Mouse (Mus musculus) hindbrain, embryonic 11.5 days (tissue): ENCODE data around the gene Gtf2ird1. TPM values are rescaled to one million over a fixed set of nuclear protein-coding genes. Genes with fewer than 3 reads are reported as not detected.

ENCODE experiments used
- ATAC-seq: fragments of 200-750 bp; cut with Nextera tagmentation; 2 replicates; pipeline ENCODE4 v1.8.0; 2017; ENCODE audit warnings: mild to moderate bottlenecking, moderate TSS enrichment, moderate library complexity; ENCODE audit not compliant: low FRiP score
- DNase-seq: peaks from one replicate; pipeline ENCODE4 v3.0.0-alpha.2; 2015; ENCODE audit warnings: low spot score
- H3K27ac ChIP-seq: fragments of 300-500 bp; sonication (generic); 2 replicates; pipeline ENCODE4 v1.5.1; 2014; ENCODE audit warnings: mild to moderate bottlenecking, low read depth, low read length
- H3K27me3 ChIP-seq: fragments of 300-500 bp; sonication (generic); 2 replicates; pipeline ENCODE4 v1.6.1; 2014; ENCODE audit warnings: mild to moderate bottlenecking, low read length, moderate library complexity, mixed read lengths; ENCODE audit not compliant: control insufficient read depth, insufficient read depth
- H3K36me3 ChIP-seq: fragments of 300-500 bp; sonication (generic); 2 replicates; pipeline ENCODE4 v1.6.1; 2014; ENCODE audit warnings: mild to moderate bottlenecking, low read length, moderate library complexity, mixed read lengths; ENCODE audit not compliant: control insufficient read depth, insufficient read depth
- H3K4me1 ChIP-seq: fragments of 300-500 bp; sonication (generic); replicated peaks from 2 replicates; pipeline ENCODE4 v1.6.1; 2014; ENCODE audit warnings: low read length, mixed read lengths; ENCODE audit not compliant: control insufficient read depth, insufficient read depth
- H3K4me2 ChIP-seq: fragments of 300-500 bp; sonication (generic); replicated peaks from 2 replicates; pipeline ENCODE4 v1.6.1; 2014; ENCODE audit warnings: mild to moderate bottlenecking, low read depth, low read length
- H3K4me3 ChIP-seq: fragments of 300-500 bp; sonication (generic); 2 replicates; pipeline ENCODE4 v1.5.1; 2014; ENCODE audit warnings: low read depth, low read length
- H3K9ac ChIP-seq: fragments of 300-500 bp; sonication (generic); 2 replicates; pipeline ENCODE4 v1.6.1; 2014; ENCODE audit warnings: low read depth, low read length
- H3K9me3 ChIP-seq: fragments of 300-500 bp; sonication (generic); 2 replicates; pipeline ENCODE4 v1.6.1; 2016; ENCODE audit warnings: low read length; ENCODE audit not compliant: control insufficient read depth
- WGBS: fragments of 180-500 bp; shearing (Covaris S2); extraction: QIAGEN DNeasy Blood & Tissue Kit; methylation state at CpG from one replicate; pipeline ENCODE4 v1.1.7; 2014; 5-methylcytosine and 5-hydroxymethylcytosine counted together
- polyA plus RNA-seq: library from polyadenylated mRNA; unstranded; fragments of >200 nt; fragmentation: Nextera tagmentation; extraction: Ambion mirVana; gene quantifications from 2 replicates; pipeline ENCODE4 v1.2.1, GENCODE M21; 2014

The Gtf2ird1 gene
- polyA plus RNA-seq, 1 experiment from 2014 or later: 69.3 TPM

- no peaks in the 10 kb centered on the region for H3K4me1 ChIP-seq
- H3K27ac ChIP-seq: no peak overlapping the region
- DNase-seq (no peak), ATAC-seq (no peak)
- H3K9me3 ChIP-seq: no peaks in the 10 kb centered on the region
- WGBS: 40% methylated on average over 8 of the region's 8 CpGs
- H3K27me3 ChIP-seq: no peaks in the 10 kb centered on the region
- H3K9ac ChIP-seq: no peak overlapping the region
- H3K36me3 ChIP-seq: no peaks in the 10 kb centered on the region
- no peak overlapping the region for H3K4me2 ChIP-seq
- no peak overlapping the region for H3K4me3 ChIP-seq
Measured at GRCm38 (mm10) chr5:134332743-134333142, 123.8 kb downstream of the Gtf2ird1 start.

DNA sequence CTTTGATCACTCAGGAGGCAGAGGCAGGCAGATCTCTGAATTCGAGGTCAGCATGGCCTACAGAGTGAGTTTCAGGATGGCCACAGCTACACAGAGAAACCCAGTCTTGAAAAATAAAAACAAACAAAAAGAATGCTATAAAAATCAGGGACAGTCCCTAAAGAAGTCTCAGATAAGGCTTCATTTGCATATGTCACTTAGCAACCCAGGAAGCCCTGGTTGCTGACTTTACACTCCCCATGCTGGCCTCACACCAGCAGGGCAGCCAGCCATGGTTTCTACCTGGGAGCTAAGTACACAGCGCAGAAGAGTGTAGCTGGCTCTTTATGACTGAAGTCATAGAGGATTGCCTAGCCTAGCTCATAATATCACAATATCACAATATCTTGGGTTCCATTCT is 126.4 kb downstream of the Gtf2ird1 start:
- Histone ChIP-seq H3K9ac (no peak overlapping the region), H3K4me1 (no peaks in the 10 kb centered on the region), H3K4me2 (no peak overlapping the region), H3K9me3 (no peaks in the 10 kb centered on the region), H3K27ac (no peak overlapping the region), H3K27me3 (no peaks in the 10 kb centered on the region), H3K4me3 (no peak overlapping the region), H3K36me3 (no peaks in the 10 kb centered on the region)
- DNase-seq: no peak
- no peak for ATAC-seq
- WGBS: 89% methylated on average over 2 of the region's 2 CpGs

DNA sequence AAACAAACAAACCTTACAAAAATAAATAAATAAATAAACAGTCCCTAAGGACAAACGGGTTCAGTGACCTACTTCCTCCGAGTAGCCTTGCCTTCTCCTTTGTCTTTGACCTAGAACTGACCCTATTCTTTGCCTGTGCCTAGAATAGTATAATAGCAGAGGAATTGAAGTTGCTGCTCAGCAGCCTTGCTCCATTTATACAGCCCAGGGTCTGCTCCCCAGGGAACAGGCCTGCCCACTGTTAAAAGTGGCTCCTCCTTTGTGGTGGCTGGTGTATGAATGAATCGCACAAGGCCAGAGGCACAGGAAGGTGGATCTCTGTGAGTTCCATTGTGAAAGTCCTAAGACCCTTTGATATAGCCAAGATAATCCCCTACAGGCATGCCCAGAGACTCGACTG is 127.2 kb downstream of the Gtf2ird1 start:
- Histone ChIP-seq H3K9me3 (no peaks in the 10 kb centered on the region), H3K27me3 (no peaks in the 10 kb centered on the region), H3K4me1 (no peaks in the 10 kb centered on the region), H3K4me2 (no peak overlapping the region), H3K4me3 (no peak overlapping the region), H3K27ac (no peak overlapping the region), H3K36me3 (no peaks in the 10 kb centered on the region), H3K9ac (no peak overlapping the region)
- no peak for DNase-seq
- 46% methylated on average over 4 of the region's 4 CpGs for WGBS
- ATAC-seq: no peak

- H3K9me3 ChIP-seq: no peaks in the 10 kb centered on the region
- H3K27me3 ChIP-seq: no peaks in the 10 kb centered on the region
- H3K36me3 ChIP-seq: no peaks in the 10 kb centered on the region
- DNase-seq (no peak), ATAC-seq (no peak)
- no peak overlapping the region for H3K4me2 ChIP-seq
- WGBS: 92% methylated on average over 6 of the region's 6 CpGs
- no peak overlapping the region for H3K9ac ChIP-seq
- no peak overlapping the region for H3K27ac ChIP-seq
- no peaks in the 10 kb centered on the region for H3K4me1 ChIP-seq
- H3K4me3 ChIP-seq: no peak overlapping the region
Measured at GRCm38 (mm10) chr5:134328482-134329001, 128.0 kb downstream of the Gtf2ird1 start.

DNA sequence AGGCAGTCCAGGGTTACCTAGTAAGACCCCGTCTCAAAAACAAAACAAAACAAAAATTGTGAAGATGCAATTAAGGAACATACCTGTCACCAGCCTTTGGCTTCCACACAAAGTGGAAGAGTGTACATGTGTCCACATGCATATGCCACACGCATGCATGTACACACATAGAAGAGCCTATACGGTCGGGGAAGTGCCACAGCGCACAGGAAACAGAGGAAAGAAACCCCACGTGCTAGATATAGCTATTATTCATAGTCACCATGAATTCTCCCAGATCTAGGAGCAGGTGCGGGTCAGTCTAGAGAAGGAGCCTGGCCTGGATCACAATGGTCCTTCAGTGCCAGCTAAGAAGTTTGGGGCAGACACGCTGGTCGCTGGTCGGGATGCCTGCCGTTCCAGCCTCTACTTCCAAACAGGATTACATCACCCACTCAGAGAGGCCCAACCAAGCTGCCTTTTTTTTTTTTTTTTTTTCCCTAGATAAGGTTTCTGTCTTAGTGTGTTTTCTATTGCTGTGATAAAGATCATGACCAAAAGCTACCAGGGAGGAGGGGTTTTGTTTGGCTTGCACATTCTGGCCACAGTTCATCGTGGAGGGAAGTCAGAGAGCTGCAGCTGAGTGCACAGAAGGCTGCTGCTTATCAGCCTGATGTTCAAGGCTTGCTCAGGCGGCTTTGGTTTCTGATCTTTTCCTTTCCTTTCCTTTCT is 130.5 kb downstream of the Gtf2ird1 start:
- H3K4me1 ChIP-seq: no peaks in the 10 kb centered on the region
- DNase-seq (no peak), ATAC-seq (no peak)
- no peaks in the 10 kb centered on the region for H3K27me3 ChIP-seq
- H3K36me3 ChIP-seq: no peaks in the 10 kb centered on the region
- H3K9me3 ChIP-seq: no peaks in the 10 kb centered on the region
- no peak overlapping the region for H3K27ac ChIP-seq
- 80% methylated on average over 13 of the region's 13 CpGs for WGBS
- no peak overlapping the region for H3K4me2 ChIP-seq
- no peak overlapping the region for H3K4me3 ChIP-seq
- H3K9ac ChIP-seq: no peak overlapping the region

DNA sequence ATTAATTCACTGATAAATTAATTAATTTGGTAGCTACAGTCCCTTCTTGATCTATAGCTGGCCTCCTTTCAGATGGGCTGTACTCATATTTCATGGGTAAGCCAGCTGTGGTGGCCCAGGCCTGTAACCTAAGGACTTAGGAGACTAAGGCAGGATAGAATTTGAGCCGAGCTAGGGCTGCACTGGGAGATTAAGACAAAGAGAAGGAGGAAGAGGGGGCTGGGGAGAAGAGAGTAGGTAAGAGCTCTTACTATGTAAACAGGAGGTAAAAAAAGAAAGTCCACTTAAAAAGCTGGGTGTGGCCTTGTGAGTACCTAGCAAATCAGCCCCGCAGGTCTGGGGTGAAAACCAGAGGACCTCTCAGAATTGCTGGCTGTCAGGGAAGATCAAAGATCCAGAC is 132.6 kb downstream of the Gtf2ird1 start:
- H3K27me3 ChIP-seq: no peaks in the 10 kb centered on the region
- no peak for ATAC-seq
- H3K4me3 ChIP-seq: no peak overlapping the region
- no peaks in the 10 kb centered on the region for H3K4me1 ChIP-seq
- H3K9ac ChIP-seq: no peak overlapping the region
- no peak overlapping the region for H3K27ac ChIP-seq
- H3K4me2 ChIP-seq: no peak overlapping the region
- no peaks in the 10 kb centered on the region for H3K36me3 ChIP-seq
- WGBS: 25% methylated on average over 2 of the region's 2 CpGs
- H3K9me3 ChIP-seq: no peaks in the 10 kb centered on the region
- DNase-seq: no peak

GRCm38 (mm10) chr5:134323311-134323710 is 133.2 kb downstream of the Gtf2ird1 start:
- no peak overlapping the region for H3K9ac ChIP-seq
- ATAC-seq (no peak), DNase-seq (no peak)
- no peaks in the 10 kb centered on the region for H3K9me3 ChIP-seq
- no peak overlapping the region for H3K27ac ChIP-seq
- WGBS: 92% methylated on average over 13 of the region's 13 CpGs
- H3K27me3 ChIP-seq: no peaks in the 10 kb centered on the region
- H3K4me2 ChIP-seq: no peak overlapping the region
- no peaks in the 10 kb centered on the region for H3K36me3 ChIP-seq
- no peak overlapping the region for H3K4me3 ChIP-seq
- H3K4me1 ChIP-seq: no peaks in the 10 kb centered on the region

DNA sequence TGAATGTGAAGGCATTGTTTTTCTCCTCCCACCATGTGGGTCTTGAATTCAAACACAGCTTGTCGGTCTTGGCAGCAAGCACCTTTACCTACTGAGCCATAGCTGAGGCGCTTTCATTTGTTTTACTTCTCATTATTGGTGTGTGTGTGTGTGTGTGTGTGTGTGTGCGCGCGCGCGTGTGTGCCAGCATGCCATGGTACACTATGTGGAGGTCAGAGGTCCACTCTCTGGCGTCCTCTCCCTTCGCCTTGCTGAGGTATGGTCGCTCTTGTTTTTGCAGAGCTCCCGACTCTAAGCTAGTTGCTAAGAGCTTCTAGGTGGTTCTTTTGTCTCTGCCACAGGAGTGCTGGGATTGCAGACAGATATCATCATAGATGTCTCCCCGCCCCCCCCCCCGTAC is 134.2 kb downstream of the Gtf2ird1 start:
- Histone ChIP-seq H3K9ac (no peak overlapping the region), H3K36me3 (no peaks in the 10 kb centered on the region), H3K9me3 (no peaks in the 10 kb centered on the region), H3K4me3 (no peak overlapping the region), H3K4me1 (no peaks in the 10 kb centered on the region), H3K27me3 (no peaks in the 10 kb centered on the region), H3K4me2 (no peak overlapping the region), H3K27ac (no peak overlapping the region)
- DNase-seq: no peak
- WGBS: 87% methylated on average over 13 of the region's 13 CpGs
- no peak for ATAC-seq

DNA sequence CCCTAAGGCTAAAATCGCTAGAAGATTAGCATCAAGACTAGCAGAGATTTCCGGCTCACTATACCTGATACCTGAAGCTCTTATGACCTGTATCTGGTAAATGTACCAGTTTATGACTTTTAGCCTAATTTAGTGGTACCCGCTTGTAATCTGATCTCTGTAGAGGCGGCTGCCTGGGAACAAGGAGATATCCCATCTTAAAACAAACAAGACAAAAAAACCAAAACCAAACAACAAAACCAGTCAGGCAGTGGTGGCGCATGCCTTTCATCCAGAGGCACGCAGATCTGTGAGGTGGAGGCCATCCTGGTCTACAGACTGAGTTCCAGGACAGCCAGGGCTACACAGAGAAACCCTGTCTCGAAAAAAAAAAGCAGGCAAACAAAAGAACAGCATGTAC is 134.8 kb downstream of the Gtf2ird1 start:
- Histone ChIP-seq H3K36me3 (no peaks in the 10 kb centered on the region), H3K4me3 (no peak overlapping the region), H3K4me1 (no peaks in the 10 kb centered on the region), H3K9me3 (no peaks in the 10 kb centered on the region), H3K9ac (no peak overlapping the region), H3K27me3 (no peaks in the 10 kb centered on the region), H3K4me2 (no peak overlapping the region), H3K27ac (no peak overlapping the region)
- DNase-seq (no peak), ATAC-seq (no peak)
- WGBS: 75% methylated on average over 7 of the region's 7 CpGs
